Mouse (Mus musculus) heart, adult 11 months (tissue): Measurements from ENCODE around the gene Rprml.
A peak's percentile ranks its signal among the peaks of the same experiment; 100 is the strongest.

ENCODE experiments used
- DNase-seq: peaks from one replicate; pipeline ENCODE4 v3.0.0; 2022

Gene Rprml

GRCm38 (mm10) chr11:103665695-103666094, 16.3 kb downstream of the Rprml start:
- DNase-seq = no peak

- DNase-seq = no peak
These were observed 17.0 kb downstream of the Rprml start for GRCm38 (mm10) chr11:103666181-103666906.

- DNase-seq = no peak
These were observed 17.6 kb downstream of the Rprml start for GRCm38 (mm10) chr11:103666907-103667426.

GRCm38 (mm10) chr11:103675556-103675955, 26.2 kb downstream of the Rprml start:
- no peak for DNase-seq

- peak; percentile 92 for DNase-seq
These were observed 27.7 kb downstream of the Rprml start for GRCm38 (mm10) chr11:103677042-103677441.

GRCm38 (mm10) chr11:103683667-103684334, 34.4 kb downstream of the Rprml start:
- no peak for DNase-seq

- DNase-seq = no peak
These were observed 35.9 kb downstream of the Rprml start for GRCm38 (mm10) chr11:103685261-103685736.

- no peak for DNase-seq
These were observed 37.3 kb downstream of the Rprml start for GRCm38 (mm10) chr11:103686706-103687105.

GRCm38 (mm10) chr11:103688271-103688979, 39.1 kb downstream of the Rprml start:
- DNase-seq = no peak

- no peak for DNase-seq
These were observed 39.6 kb downstream of the Rprml start for GRCm38 (mm10) chr11:103688980-103689378.

- no peak for DNase-seq
These were observed 41.7 kb downstream of the Rprml start for GRCm38 (mm10) chr11:103691036-103691435.

- DNase-seq = no peak
These were observed 43.9 kb downstream of the Rprml start for GRCm38 (mm10) chr11:103693241-103693640.

GRCm38 (mm10) chr11:103696851-103697564, 47.6 kb downstream of the Rprml start:
- no peak for DNase-seq

- DNase-seq = peak; percentile 99
These were observed 48.3 kb downstream of the Rprml start, which contains the start of gene Gosr2 for GRCm38 (mm10) chr11:103697565-103698176. Gosr2 (minus strand) TSS chr11:103697898.

- no peak for DNase-seq
These were observed 48.9 kb downstream of the Rprml start for GRCm38 (mm10) chr11:103698226-103698625.
